Mouse (Mus musculus): Measurements from ENCODE around the gene Slc15a5.

Gene Slc15a5

GRCm38 (mm10) chr6:138055572-138055971 lies 24.1 kb downstream of the Slc15a5 start:
- DNase-seq (ENCODE audit: extremely low spot score): no peak

- DNase-seq (ENCODE audit: extremely low spot score): no peak
Observed at GRCm38 (mm10) chr6:138054956-138055355, 24.8 kb downstream of the Slc15a5 start.

- DNase-seq (ENCODE audit: extremely low spot score): no peak
Observed at GRCm38 (mm10) chr6:138054166-138054565, 25.6 kb downstream of the Slc15a5 start.

GRCm38 (mm10) chr6:138053686-138054085 lies 26.0 kb downstream of the Slc15a5 start:
- no peak for DNase-seq (ENCODE audit: extremely low spot score)

- DNase-seq (ENCODE audit: extremely low spot score): no peak
Observed at GRCm38 (mm10) chr6:138045364-138045763, 34.4 kb downstream of the Slc15a5 start.

- no peak for DNase-seq (ENCODE audit: extremely low spot score)
Observed at GRCm38 (mm10) chr6:138042891-138043290, 36.8 kb downstream of the Slc15a5 start.

- no peak for DNase-seq (ENCODE audit: extremely low spot score)
Observed at GRCm38 (mm10) chr6:138041865-138042264, 37.9 kb downstream of the Slc15a5 start.

- no peak for DNase-seq (ENCODE audit: extremely low spot score)
Observed at GRCm38 (mm10) chr6:138037587-138037986, 42.1 kb downstream of the Slc15a5 start.

- DNase-seq (ENCODE audit: extremely low spot score): no peak
Observed at GRCm38 (mm10) chr6:138036891-138037290, 42.8 kb downstream of the Slc15a5 start.

- DNase-seq (ENCODE audit: extremely low spot score): no peak
Observed at GRCm38 (mm10) chr6:138016898-138017297, 62.8 kb downstream of the Slc15a5 start.

GRCm38 (mm10) chr6:138014976-138015674 lies 64.6 kb downstream of the Slc15a5 start:
- DNase-seq (ENCODE audit: extremely low spot score): no peak

GRCm38 (mm10) chr6:138011955-138012354 lies 67.8 kb downstream of the Slc15a5 start:
- DNase-seq (ENCODE audit: extremely low spot score): no peak

- no peak for DNase-seq (ENCODE audit: extremely low spot score)
Observed at GRCm38 (mm10) chr6:138007705-138008104, 72.0 kb downstream of the Slc15a5 start.

GRCm38 (mm10) chr6:138006525-138007251 lies 73.0 kb downstream of the Slc15a5 start:
- no peak for DNase-seq (ENCODE audit: extremely low spot score)

GRCm38 (mm10) chr6:137989853-137990252 lies 89.9 kb downstream of the Slc15a5 start:
- DNase-seq (ENCODE audit: extremely low spot score): peak; percentile 13

GRCm38 (mm10) chr6:137985169-137985568 lies 94.5 kb downstream of the Slc15a5 start:
- no peak for DNase-seq (ENCODE audit: extremely low spot score)

GRCm38 (mm10) chr6:137982195-137982737 lies 97.5 kb downstream of the Slc15a5 start:
- DNase-seq (ENCODE audit: extremely low spot score): no peak

- no peak for DNase-seq (ENCODE audit: extremely low spot score)
Observed at GRCm38 (mm10) chr6:137980905-137981696, 98.6 kb downstream of the Slc15a5 start.

- no peak for DNase-seq (ENCODE audit: extremely low spot score)
Observed at GRCm38 (mm10) chr6:137980413-137980812, 99.3 kb downstream of the Slc15a5 start.

GRCm38 (mm10) chr6:137979802-137980201 lies 99.9 kb downstream of the Slc15a5 start:
- no peak for DNase-seq (ENCODE audit: extremely low spot score)

GRCm38 (mm10) chr6:137976021-137976420 lies 103.7 kb downstream of the Slc15a5 start:
- no peak for DNase-seq (ENCODE audit: extremely low spot score)

GRCm38 (mm10) chr6:137963703-137964102 lies 116.0 kb downstream of the Slc15a5 start:
- peak; percentile 43 for DNase-seq (ENCODE audit: extremely low spot score)

All from embryo, embryonic 9.5 days (tissue).